Mouse (Mus musculus) limb, embryonic 12.5 days (tissue): Measurements from ENCODE around the gene Mr1. TPM values are rescaled to one million over a fixed set of nuclear protein-coding genes. Genes with fewer than 3 reads are reported as not detected.

ENCODE experiments used
- ATAC-seq: fragments of 200-750 bp; cut with Nextera tagmentation; 2 replicates; pipeline ENCODE4 v1.8.0; 2017; ENCODE audit warnings: low read depth, moderate TSS enrichment; ENCODE audit not compliant: insufficient number of reproducible peaks, insufficient read depth, low FRiP score, low TSS enrichment
- H3K27ac ChIP-seq: fragments of 300-500 bp; sonication (generic); 2 replicates; pipeline ENCODE4 v1.5.1; 2016; ENCODE audit warnings: mild to moderate bottlenecking, moderate library complexity
- H3K27me3 ChIP-seq: fragments of 300-500 bp; sonication (generic); 2 replicates; pipeline ENCODE4 v1.6.1; 2016; ENCODE audit warnings: mild to moderate bottlenecking, moderate library complexity
- H3K36me3 ChIP-seq: fragments of 300-500 bp; sonication (generic); 2 replicates; pipeline ENCODE4 v1.6.1; 2016; ENCODE audit warnings: mild to moderate bottlenecking, moderate library complexity
- H3K4me1 ChIP-seq: fragments of 300-500 bp; sonication (generic); replicated peaks from 2 replicates; pipeline ENCODE4 v1.6.1; 2016
- H3K4me2 ChIP-seq: fragments of 300-500 bp; sonication (generic); 2 replicates; pipeline ENCODE4 v1.6.1; 2016; ENCODE audit warnings: mild to moderate bottlenecking, moderate library complexity
- H3K4me3 ChIP-seq: fragments of 300-500 bp; sonication (generic); replicated peaks from 2 replicates; pipeline ENCODE4 v1.5.1; 2016; ENCODE audit warnings: mild to moderate bottlenecking
- H3K9ac ChIP-seq: fragments of 300-500 bp; sonication (generic); replicated peaks from 2 replicates; pipeline ENCODE4 v1.6.1; 2016; ENCODE audit warnings: mild to moderate bottlenecking, moderate library complexity
- H3K9me3 ChIP-seq: fragments of 300-500 bp; sonication (generic); 2 replicates; pipeline ENCODE4 v1.6.1; 2016; ENCODE audit warnings: mild to moderate bottlenecking, moderate library complexity
- WGBS: fragments of 180-500 bp; shearing (Covaris S2); methylation state at CpG from one replicate; pipeline ENCODE4 v1.1.7; 2016; 5-methylcytosine and 5-hydroxymethylcytosine counted together
- polyA plus RNA-seq: library from polyadenylated mRNA; unstranded; fragments of >200 nt; fragmentation: Nextera tagmentation; extraction: Ambion mirVana; gene quantifications from 2 replicates; pipeline ENCODE4 v1.2.1, GENCODE M21; 2016

Gene Mr1
- polyA plus RNA-seq, 1 experiment from 2014 or later: 4.0 TPM

DNA sequence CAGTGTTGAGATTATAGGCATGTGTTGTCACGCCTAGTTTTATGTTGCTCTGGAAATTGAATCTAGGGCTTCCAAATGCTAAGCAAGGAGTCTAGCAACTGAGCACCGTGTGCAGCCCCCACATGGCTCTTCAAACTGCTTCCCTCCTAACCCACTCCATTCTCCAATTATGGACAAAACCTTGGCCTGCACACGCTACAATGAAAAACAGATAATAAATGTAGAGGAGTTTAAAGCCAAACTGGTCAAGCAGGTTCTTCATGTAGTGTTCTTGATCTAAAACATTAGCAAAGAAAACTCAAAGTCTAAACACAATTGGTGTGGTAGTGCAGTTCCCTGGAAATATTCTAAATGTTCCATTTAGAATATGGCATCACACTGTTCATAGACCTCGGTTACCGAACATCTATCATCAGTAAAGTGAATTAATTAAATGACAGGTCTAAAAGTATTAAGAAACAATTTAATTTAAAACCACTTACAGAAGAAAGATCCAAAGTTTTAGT lies 19.1 kb downstream of the Mr1 start:
- WGBS: 67% methylated on average over 5 of the region's 5 CpGs
- no peaks in the 10 kb centered on the region for H3K27me3 ChIP-seq
- no peaks in the 10 kb centered on the region for H3K36me3 ChIP-seq
- H3K27ac ChIP-seq: no peak overlapping the region
- H3K9ac ChIP-seq: no peak overlapping the region
- no peaks in the 10 kb centered on the region for H3K9me3 ChIP-seq
- peaks cover 4% of the 10 kb centered on the region; the same call in 1 of the 2 replicates for H3K4me1 ChIP-seq
- no peak overlapping the region for H3K4me3 ChIP-seq
- no peak for ATAC-seq
- H3K4me2 ChIP-seq: no peak overlapping the region

DNA sequence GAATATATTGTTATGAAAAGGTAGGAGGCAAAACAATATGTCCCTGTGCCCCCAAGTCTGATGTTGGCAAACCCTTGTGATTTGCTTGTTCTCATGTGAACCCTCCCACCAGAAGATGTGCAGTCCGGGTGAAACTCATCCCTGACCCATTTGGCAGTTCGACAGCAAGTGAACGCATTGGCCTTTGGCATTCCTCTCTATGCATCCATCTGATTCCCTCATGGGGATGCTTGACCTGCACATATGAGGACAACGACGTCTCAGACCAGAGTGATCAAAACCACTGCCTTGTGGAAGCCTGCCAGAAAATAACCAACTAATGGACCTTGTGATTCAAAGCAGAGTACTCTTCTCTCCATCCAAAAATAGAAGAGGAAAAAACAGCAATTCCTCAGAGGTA lies 19.9 kb downstream of the Mr1 start:
- 78% methylated on average over 5 of the region's 5 CpGs for WGBS

DNA sequence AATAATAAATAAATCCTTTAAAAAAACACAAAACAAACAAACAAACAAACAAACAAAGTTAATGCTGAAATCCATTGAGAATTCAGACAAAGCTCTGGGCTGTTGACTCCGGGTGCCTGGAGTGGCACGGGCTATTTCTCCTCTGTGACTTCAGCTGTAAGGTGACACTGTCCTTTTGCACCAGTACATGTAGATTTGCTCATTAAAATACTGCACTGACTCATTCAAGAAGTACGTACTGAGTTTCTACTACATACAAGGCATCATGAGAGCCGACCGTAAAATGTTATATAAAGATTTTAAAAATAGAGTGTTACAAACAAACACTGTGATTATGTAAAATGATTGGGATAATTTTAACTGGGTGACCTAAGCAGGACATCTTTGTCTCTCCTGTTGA lies 22.2 kb downstream of the Mr1 start:
- no peak for ATAC-seq
- Histone ChIP-seq H3K4me2 (no peak overlapping the region), H3K9me3 (no peaks in the 10 kb centered on the region), H3K9ac (no peak overlapping the region), H3K27me3 (no peaks in the 10 kb centered on the region), H3K36me3 (no peaks in the 10 kb centered on the region), H3K4me3 (no peak overlapping the region), H3K27ac (no peak overlapping the region), H3K4me1 (peaks cover 6% of the 10 kb centered on the region; the same call in 1 of the 2 replicates)
- 93% methylated on average over 5 of the region's 5 CpGs for WGBS

More for the DNA sequence above, 19.9 kb downstream of the Mr1 start:
- no peak overlapping the region for H3K9ac ChIP-seq
- H3K4me3 ChIP-seq: no peak overlapping the region
- H3K4me1 ChIP-seq: peaks cover 6% of the 10 kb centered on the region; the same call in 1 of the 2 replicates
- H3K9me3 ChIP-seq: no peaks in the 10 kb centered on the region
- no peaks in the 10 kb centered on the region for H3K36me3 ChIP-seq
- no peak overlapping the region for H3K4me2 ChIP-seq
- ATAC-seq: no peak
- no peak overlapping the region for H3K27ac ChIP-seq
- no peaks in the 10 kb centered on the region for H3K27me3 ChIP-seq

DNA sequence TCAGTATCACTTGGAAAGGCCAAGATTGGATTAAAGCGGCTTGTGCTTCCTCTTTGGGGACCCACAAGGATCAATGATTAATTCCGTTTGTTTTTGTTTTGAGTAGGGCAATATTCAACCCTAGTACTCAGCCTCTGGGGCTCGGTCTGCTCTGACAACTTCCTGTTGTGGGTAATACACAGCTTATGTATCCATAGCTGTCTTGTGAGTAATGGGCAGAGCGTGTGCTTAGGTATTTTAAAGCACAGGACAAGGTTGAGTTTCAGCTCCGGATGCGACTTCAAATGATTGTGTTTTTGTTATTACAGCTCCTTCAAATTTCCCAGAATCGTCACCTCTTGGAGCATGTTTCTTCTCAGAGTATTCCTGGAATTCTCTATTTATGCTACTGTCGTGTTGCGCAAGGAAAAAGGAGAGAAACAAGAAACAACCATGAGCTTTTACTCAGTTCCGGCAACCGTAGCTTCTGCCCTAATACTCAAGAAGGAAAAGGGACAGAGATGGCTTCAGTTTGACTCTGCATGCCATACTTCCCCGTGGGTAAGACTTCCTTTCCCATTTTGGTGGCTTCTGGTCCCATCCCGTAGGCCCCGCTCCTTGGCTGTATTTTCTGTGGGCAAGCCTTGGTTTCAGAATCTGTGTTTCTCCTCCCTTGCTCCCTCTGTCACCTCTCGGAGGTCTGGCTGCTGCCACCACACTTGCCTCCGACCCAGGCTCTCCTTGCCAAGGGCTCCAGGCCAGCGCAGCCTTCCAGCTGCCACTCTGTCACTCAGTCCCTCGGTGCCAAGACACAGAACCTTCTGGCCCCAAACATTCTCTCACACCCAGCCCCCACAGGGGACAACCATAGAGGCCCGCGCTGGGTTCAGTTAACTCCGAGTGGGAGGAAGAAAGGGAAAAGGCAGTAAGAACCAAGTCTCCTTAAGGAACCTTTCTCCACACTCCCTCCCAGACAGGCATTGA lies 24.4 kb downstream of the Mr1 start:
- H3K9me3 ChIP-seq: no peaks in the 10 kb centered on the region
- H3K4me2 ChIP-seq: no peak overlapping the region
- 81% methylated on average over 21 of the region's 21 CpGs for WGBS
- no peaks in the 10 kb centered on the region for H3K27me3 ChIP-seq
- ATAC-seq: no peak
- no peak overlapping the region for H3K9ac ChIP-seq
- peaks cover 6% of the 10 kb centered on the region; the same call in 1 of the 2 replicates for H3K4me1 ChIP-seq
- no peak overlapping the region for H3K4me3 ChIP-seq
- no peak overlapping the region for H3K27ac ChIP-seq
- H3K36me3 ChIP-seq: no peaks in the 10 kb centered on the region

DNA sequence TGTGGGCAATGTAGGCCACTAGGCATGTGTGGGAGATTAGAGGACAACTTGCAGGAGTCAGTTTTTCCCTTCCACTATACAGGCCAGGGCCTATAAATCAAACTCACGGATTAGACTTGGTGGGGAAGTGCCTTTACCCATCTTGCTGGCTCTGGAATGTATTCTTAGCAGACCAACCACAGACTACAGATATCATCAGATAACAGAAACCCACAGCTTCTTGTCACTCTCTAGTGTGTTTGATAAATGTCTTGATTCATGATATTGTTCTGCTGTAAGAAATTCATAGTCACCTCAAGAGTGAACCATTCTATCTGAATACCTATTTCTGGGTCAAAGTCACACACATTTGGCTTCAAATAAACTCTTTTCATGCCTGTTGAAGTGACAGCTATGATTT lies 26.9 kb downstream of the Mr1 start:
- H3K4me1 ChIP-seq: peaks cover 6% of the 10 kb centered on the region; the same call in 1 of the 2 replicates
- no peak overlapping the region for H3K4me3 ChIP-seq
- no peaks in the 10 kb centered on the region for H3K9me3 ChIP-seq
- WGBS: 57% methylated on average over 1 of the region's 1 CpGs
- H3K9ac ChIP-seq: no peak overlapping the region
- no peak overlapping the region for H3K4me2 ChIP-seq
- ATAC-seq: no peak
- H3K36me3 ChIP-seq: no peaks in the 10 kb centered on the region
- no peak overlapping the region for H3K27ac ChIP-seq
- no peaks in the 10 kb centered on the region for H3K27me3 ChIP-seq

- Histone ChIP-seq H3K4me3 (no peak overlapping the region), H3K36me3 (no peaks in the 10 kb centered on the region), H3K9me3 (no peaks in the 10 kb centered on the region), H3K27ac (no peak overlapping the region), H3K4me2 (no peak overlapping the region), H3K4me1 (peaks cover 12% of the 10 kb centered on the region), H3K9ac (no peak overlapping the region), H3K27me3 (no peaks in the 10 kb centered on the region)
- 22% methylated on average over 3 of the region's 3 CpGs for WGBS
- ATAC-seq: no peak
Measured at GRCm38 (mm10) chr1:155113946-155114345, 32.7 kb downstream of the Mr1 start.

DNA sequence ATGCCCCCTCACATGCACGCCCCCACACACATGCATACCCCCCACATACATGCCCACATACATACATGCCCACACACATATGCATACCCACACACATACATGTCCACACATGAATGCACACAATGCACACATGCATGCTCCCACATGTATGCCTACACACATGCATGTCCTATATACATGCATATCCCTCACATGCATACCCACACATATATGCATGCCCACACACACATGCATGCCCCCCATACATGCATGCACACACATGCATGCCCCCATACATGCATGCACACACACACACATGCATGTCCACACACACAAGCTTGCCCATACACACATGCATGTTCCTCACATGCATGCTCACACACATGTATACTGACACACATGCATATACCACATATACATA lies 33.7 kb downstream of the Mr1 start:
- Histone ChIP-seq H3K4me3 (no peak overlapping the region), H3K27me3 (no peaks in the 10 kb centered on the region), H3K27ac (no peak overlapping the region), H3K4me1 (peaks cover 19% of the 10 kb centered on the region), H3K36me3 (no peaks in the 10 kb centered on the region), H3K9ac (no peak overlapping the region), H3K4me2 (no peak overlapping the region), H3K9me3 (no peaks in the 10 kb centered on the region)
- WGBS: 88% methylated on average over 1 of the region's 1 CpGs
- no peak for ATAC-seq

GRCm38 (mm10) chr1:155112118-155112517 lies 34.5 kb downstream of the Mr1 start:
- 43% methylated on average over 4 of the region's 4 CpGs for WGBS
- no peak overlapping the region for H3K27ac ChIP-seq
- H3K4me1 ChIP-seq: peaks cover 19% of the 10 kb centered on the region
- no peaks in the 10 kb centered on the region for H3K9me3 ChIP-seq
- H3K4me3 ChIP-seq: no peak overlapping the region
- no peak for ATAC-seq
- H3K9ac ChIP-seq: no peak overlapping the region
- no peaks in the 10 kb centered on the region for H3K27me3 ChIP-seq
- H3K4me2 ChIP-seq: no peak overlapping the region
- H3K36me3 ChIP-seq: no peaks in the 10 kb centered on the region

- Histone ChIP-seq H3K27ac (no peak overlapping the region), H3K4me1 (peaks cover 19% of the 10 kb centered on the region), H3K4me2 (no peak overlapping the region), H3K4me3 (no peak overlapping the region), H3K9me3 (no peaks in the 10 kb centered on the region), H3K9ac (no peak overlapping the region), H3K27me3 (no peaks in the 10 kb centered on the region), H3K36me3 (no peaks in the 10 kb centered on the region)
- no peak for ATAC-seq
- 24% methylated on average over 6 of the region's 6 CpGs for WGBS
Measured at GRCm38 (mm10) chr1:155111491-155111890, 35.1 kb downstream of the Mr1 start.

DNA sequence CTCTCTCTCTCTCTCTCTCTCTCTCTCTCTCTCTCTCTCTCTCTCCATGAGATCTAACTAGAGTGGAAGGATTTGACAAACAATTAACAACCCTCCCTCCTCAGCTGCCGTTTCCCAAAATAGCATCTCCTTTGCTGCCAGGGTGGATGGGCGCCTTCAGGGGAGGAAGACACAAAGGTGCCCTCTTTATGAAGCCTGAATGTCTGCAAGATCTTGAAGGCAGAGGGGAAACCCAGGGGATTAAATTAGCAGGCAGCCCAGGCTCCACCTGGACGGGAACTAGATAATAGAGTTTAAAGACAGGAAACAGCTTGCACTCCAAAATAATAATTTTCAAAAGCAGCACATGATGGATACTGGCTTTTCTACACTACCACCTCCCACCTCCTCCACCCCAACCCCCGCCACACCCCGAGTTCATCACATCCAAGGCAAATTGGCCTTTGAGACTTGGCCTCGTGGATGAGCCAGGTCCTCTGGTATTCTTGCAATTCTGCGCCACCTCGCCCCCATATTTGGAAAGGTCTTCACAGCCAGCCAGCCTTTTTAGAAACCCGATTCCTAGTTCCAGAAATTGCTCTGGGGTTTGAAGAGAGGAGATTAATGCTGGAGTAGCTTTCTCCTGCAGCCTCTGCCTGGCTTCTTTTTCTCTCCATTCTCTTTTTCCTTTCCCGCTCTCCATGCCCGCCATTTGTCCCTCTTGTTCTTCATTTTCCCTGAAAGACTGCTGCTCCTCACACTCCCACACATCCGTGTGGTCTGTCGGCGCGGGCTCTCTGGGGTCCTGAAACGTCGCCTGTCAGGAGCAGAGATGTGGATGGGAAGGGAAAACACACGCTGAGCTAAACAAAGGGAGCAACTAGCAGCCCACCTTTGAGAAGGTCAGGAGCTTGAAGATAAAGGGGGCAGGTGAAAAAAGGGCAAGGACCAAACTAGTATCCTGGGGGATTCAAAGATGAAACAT lies 36.9 kb downstream of the Mr1 start:
- Histone ChIP-seq H3K4me1 (peaks cover 19% of the 10 kb centered on the region), H3K4me2 (peak overlapping the region; percentile 34), H3K9me3 (no peaks in the 10 kb centered on the region), H3K9ac (0 out of 2 replicates have a peak overlapping the region, but pooled peaks have one; percentile 32), H3K27me3 (no peaks in the 10 kb centered on the region), H3K4me3 (no peak overlapping the region), H3K27ac (no peak overlapping the region), H3K36me3 (no peaks in the 10 kb centered on the region)
- ATAC-seq: no peak
- 24% methylated on average over 18 of the region's 18 CpGs for WGBS

- no peaks in the 10 kb centered on the region for H3K27me3 ChIP-seq
- no peak overlapping the region for H3K4me3 ChIP-seq
- peaks cover 19% of the 10 kb centered on the region for H3K4me1 ChIP-seq
- ATAC-seq: no peak
- 60% methylated on average over 4 of the region's 4 CpGs for WGBS
- no peak overlapping the region for H3K9ac ChIP-seq
- H3K36me3 ChIP-seq: no peaks in the 10 kb centered on the region
- H3K4me2 ChIP-seq: no peak overlapping the region
- H3K27ac ChIP-seq: no peak overlapping the region
- H3K9me3 ChIP-seq: no peaks in the 10 kb centered on the region
Measured at GRCm38 (mm10) chr1:155108412-155108811, 38.2 kb downstream of the Mr1 start.
